Mouse (Mus musculus) forebrain, postnatal 0 days (tissue): ENCODE results near the gene Eif4g3. TPM values are rescaled to one million over a fixed set of nuclear protein-coding genes. Genes with fewer than 3 reads are reported as not detected.

ENCODE experiments used
- ATAC-seq: fragments of 200-750 bp; cut with Nextera tagmentation; 2 replicates; pipeline ENCODE4 v1.8.0; 2017; ENCODE audit warnings: mild to moderate bottlenecking, moderate library complexity
- DNase-seq: peaks from one replicate; pipeline ENCODE4 v3.0.0-alpha.2; 2015
- H3K27ac ChIP-seq: fragments of 300-500 bp; sonication (generic); 2 replicates; pipeline ENCODE4 v1.5.1; 2014; ENCODE audit warnings: low read depth, mild to moderate bottlenecking, antibody characterized with exemption, low read length, moderate library complexity, mixed read lengths
- H3K27me3 ChIP-seq: fragments of 300-500 bp; sonication (generic); 2 replicates; pipeline ENCODE4 v1.6.1; 2014; ENCODE audit warnings: mild to moderate bottlenecking, low read length, mixed read lengths; ENCODE audit not compliant: insufficient read depth
- H3K36me3 ChIP-seq: fragments of 300-500 bp; sonication (generic); 2 replicates; pipeline ENCODE4 v1.6.1; 2014; ENCODE audit warnings: mild to moderate bottlenecking, moderate library complexity; ENCODE audit not compliant: insufficient read depth
- H3K4me1 ChIP-seq: fragments of 300-500 bp; sonication (generic); 2 replicates; pipeline ENCODE4 v1.6.1; 2014; ENCODE audit warnings: antibody characterized with exemption; ENCODE audit not compliant: insufficient read depth
- H3K4me2 ChIP-seq: fragments of 300-500 bp; sonication (generic); 2 replicates; pipeline ENCODE4 v1.6.1; 2014; ENCODE audit warnings: low read depth, mild to moderate bottlenecking, moderate library complexity
- H3K4me3 ChIP-seq: fragments of 300-500 bp; sonication (generic); 2 replicates; pipeline ENCODE4 v1.5.1; 2014; ENCODE audit warnings: low read depth, low read length, mixed read lengths
- H3K9ac ChIP-seq: fragments of 300-500 bp; sonication (generic); 2 replicates; pipeline ENCODE4 v1.6.1; 2014; ENCODE audit warnings: mild to moderate bottlenecking
- H3K9me3 ChIP-seq: fragments of 300-500 bp; sonication (generic); 2 replicates; pipeline ENCODE4 v1.6.1; 2016; ENCODE audit warnings: low read length
- CTCF ChIP-seq: sonication (generic); IDR thresholded peaks from 2 replicates; pipeline ENCODE4 v1.5.1; 2016; ENCODE audit warnings: antibody characterized with exemption, control low read depth, low read depth
- WGBS: fragments of 180-500 bp; shearing (Covaris S2); extraction: QIAGEN DNeasy Blood & Tissue Kit; methylation state at CpG from one replicate; pipeline ENCODE4 v1.1.7; 2014; 5-methylcytosine and 5-hydroxymethylcytosine counted together
- polyA plus RNA-seq: library from polyadenylated mRNA; unstranded; fragments of >200 nt; fragmentation: Nextera tagmentation; extraction: Ambion mirVana; gene quantifications from 2 replicates; pipeline ENCODE4 v1.2.1, GENCODE M21; 2015
- total RNA-seq: library from RNA; depleted of rRNA; stranded (reverse); fragments of >200 nt; gene quantifications from 2 replicates; pipeline ENCODE4 v1.2.3, GENCODE M21; 2014

The Eif4g3 gene
- total and polyA plus RNA-seq, 2 experiments from 2014 or later, result 38.4 to 67.0 TPM

GRCm38 (mm10) chr4:138079234-138079633, 86.4 kb downstream of the Eif4g3 start:
- no peak for DNase-seq
- H3K27me3 ChIP-seq, result no peaks in the 10 kb centered on the region
- WGBS, result 98% methylated on average over 5 of the region's 5 CpGs
- no peaks in the 10 kb centered on the region for H3K9me3 ChIP-seq
- no peak overlapping the region for H3K4me3 ChIP-seq
- peaks cover 6% of the 10 kb centered on the region; the same call in 1 of the 2 replicates for H3K36me3 ChIP-seq
- H3K4me1 ChIP-seq, result peaks cover 6% of the 10 kb centered on the region; the same call in 1 of the 2 replicates
- ATAC-seq, result no peak
- no peak for TF ChIP-seq CTCF
- no peak overlapping the region for H3K4me2 ChIP-seq
- H3K9ac ChIP-seq, result no peak overlapping the region
- no peak overlapping the region for H3K27ac ChIP-seq

GRCm38 (mm10) chr4:138082466-138082865, 89.6 kb downstream of the Eif4g3 start:
- Histone ChIP-seq H3K9ac (no peak overlapping the region), H3K27ac (no peak overlapping the region), H3K27me3 (no peaks in the 10 kb centered on the region), H3K9me3 (no peaks in the 10 kb centered on the region), H3K36me3 (peaks cover 6% of the 10 kb centered on the region), H3K4me1 (peaks cover 16% of the 10 kb centered on the region), H3K4me3 (no peak overlapping the region), H3K4me2 (no peak overlapping the region)
- WGBS, result 71% methylated on average over 8 of the region's 8 CpGs
- ATAC-seq, result no peak
- no peak for DNase-seq
- TF ChIP-seq CTCF, result no peak

- no peak overlapping the region; the same call in 1 of the 2 replicates for H3K27ac ChIP-seq
- peak; percentile 18 for DNase-seq
These were observed 91.3 kb downstream of the Eif4g3 start for GRCm38 (mm10) chr4:138084103-138084502.

DNA sequence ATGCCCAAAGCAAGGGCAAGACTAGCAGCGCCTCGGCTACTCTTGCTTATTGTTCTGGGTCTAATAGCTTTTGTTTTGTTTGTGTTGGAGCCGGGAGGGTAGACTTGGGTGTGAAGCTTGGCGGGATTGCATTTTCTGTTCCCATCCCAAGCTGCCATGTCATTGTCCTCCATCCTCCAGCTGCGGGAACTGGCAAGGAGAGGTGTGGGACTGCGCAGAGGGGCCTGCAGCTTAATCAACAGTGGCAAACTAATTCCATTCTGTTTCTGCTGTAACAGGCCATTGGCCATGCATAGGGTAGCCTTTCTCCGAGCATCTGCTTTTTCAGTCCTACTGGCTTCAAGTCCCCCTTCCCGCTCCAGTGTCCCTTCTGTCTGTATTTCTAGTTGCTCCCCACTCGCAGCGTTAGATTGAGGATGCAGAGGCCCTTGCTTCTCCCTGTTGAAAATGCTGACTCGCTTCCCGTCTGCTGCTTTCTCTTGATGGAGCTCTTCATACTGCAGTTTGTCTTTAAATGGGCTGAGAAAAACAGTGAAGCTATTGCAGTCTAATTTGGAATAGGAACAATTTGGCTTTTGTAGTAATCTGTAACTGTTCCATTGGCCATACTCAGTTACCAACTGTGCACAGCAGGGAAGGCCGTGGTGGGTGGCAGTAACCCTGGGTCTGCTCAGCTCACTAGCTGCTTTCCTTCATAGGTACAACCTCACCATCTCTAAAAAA, 92.2 kb downstream of the Eif4g3 start:
- H3K9ac ChIP-seq, result no peak overlapping the region
- peaks cover 4% of the 10 kb centered on the region for H3K36me3 ChIP-seq
- peaks cover 16% of the 10 kb centered on the region for H3K4me1 ChIP-seq
- H3K27me3 ChIP-seq, result no peaks in the 10 kb centered on the region
- peak overlapping the region; percentile 70 for H3K27ac ChIP-seq
- DNase-seq (peak; percentile 30), ATAC-seq (peak; percentile 73)
- no peak overlapping the region for H3K4me3 ChIP-seq
- WGBS, result 36% methylated on average over 13 of the region's 13 CpGs
- no peak overlapping the region for H3K4me2 ChIP-seq
- no peak for TF ChIP-seq CTCF
- H3K9me3 ChIP-seq, result no peaks in the 10 kb centered on the region

More at GRCm38 (mm10) chr4:138084103-138084502, 91.3 kb downstream of the Eif4g3 start:
- Histone ChIP-seq H3K4me2 (no peak overlapping the region), H3K36me3 (peaks cover 4% of the 10 kb centered on the region), H3K4me1 (peaks cover 16% of the 10 kb centered on the region), H3K27me3 (no peaks in the 10 kb centered on the region), H3K4me3 (no peak overlapping the region), H3K9me3 (no peaks in the 10 kb centered on the region), H3K9ac (no peak overlapping the region)
- no peak for TF ChIP-seq CTCF
- ATAC-seq, result no peak
- 38% methylated on average over 8 of the region's 8 CpGs for WGBS

- no peaks in the 10 kb centered on the region for H3K9me3 ChIP-seq
- ATAC-seq (no peak), DNase-seq (no peak)
- H3K9ac ChIP-seq, result no peak overlapping the region
- H3K27ac ChIP-seq, result no peak overlapping the region
- H3K27me3 ChIP-seq, result no peaks in the 10 kb centered on the region
- H3K4me1 ChIP-seq, result peaks cover 16% of the 10 kb centered on the region
- H3K36me3 ChIP-seq, result peaks cover 4% of the 10 kb centered on the region
- no peak overlapping the region for H3K4me3 ChIP-seq
- TF ChIP-seq CTCF, result no peak
- H3K4me2 ChIP-seq, result no peak overlapping the region
- WGBS, result 76% methylated on average over 5 of the region's 5 CpGs
These were observed 94.1 kb downstream of the Eif4g3 start for GRCm38 (mm10) chr4:138086949-138087348.

DNA sequence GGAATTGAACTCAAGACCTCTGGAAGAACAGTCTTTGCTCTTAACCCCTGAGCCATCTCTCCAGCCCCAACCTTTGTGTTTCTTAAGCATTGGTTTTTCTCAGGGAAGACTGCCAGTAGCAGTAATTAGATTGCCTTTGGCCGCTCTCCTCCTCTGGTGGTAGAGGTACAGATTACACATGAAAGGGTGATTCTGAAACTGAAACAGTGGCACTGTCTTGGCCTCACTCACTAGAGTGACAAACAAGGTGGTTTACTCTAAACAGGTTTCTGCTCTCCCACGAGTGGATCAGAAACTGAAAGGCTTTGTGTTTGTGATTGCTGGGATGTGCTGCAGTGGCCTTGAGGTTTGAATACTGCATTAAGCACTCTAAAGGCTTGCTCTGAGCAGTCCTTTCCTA, 96.7 kb downstream of the Eif4g3 start:
- ATAC-seq (no peak), DNase-seq (no peak)
- H3K27me3 ChIP-seq, result no peaks in the 10 kb centered on the region
- H3K9ac ChIP-seq, result no peak overlapping the region
- 50% methylated on average over 2 of the region's 2 CpGs for WGBS
- H3K27ac ChIP-seq, result no peak overlapping the region
- peak; percentile 10; the same call in 1 of the 2 replicates for TF ChIP-seq CTCF
- peaks cover 9% of the 10 kb centered on the region; the same call in 1 of the 2 replicates for H3K4me1 ChIP-seq
- H3K4me3 ChIP-seq, result no peak overlapping the region
- H3K36me3 ChIP-seq, result no peaks in the 10 kb centered on the region; the same call in 1 of the 2 replicates
- no peak overlapping the region for H3K4me2 ChIP-seq
- no peaks in the 10 kb centered on the region for H3K9me3 ChIP-seq

DNA sequence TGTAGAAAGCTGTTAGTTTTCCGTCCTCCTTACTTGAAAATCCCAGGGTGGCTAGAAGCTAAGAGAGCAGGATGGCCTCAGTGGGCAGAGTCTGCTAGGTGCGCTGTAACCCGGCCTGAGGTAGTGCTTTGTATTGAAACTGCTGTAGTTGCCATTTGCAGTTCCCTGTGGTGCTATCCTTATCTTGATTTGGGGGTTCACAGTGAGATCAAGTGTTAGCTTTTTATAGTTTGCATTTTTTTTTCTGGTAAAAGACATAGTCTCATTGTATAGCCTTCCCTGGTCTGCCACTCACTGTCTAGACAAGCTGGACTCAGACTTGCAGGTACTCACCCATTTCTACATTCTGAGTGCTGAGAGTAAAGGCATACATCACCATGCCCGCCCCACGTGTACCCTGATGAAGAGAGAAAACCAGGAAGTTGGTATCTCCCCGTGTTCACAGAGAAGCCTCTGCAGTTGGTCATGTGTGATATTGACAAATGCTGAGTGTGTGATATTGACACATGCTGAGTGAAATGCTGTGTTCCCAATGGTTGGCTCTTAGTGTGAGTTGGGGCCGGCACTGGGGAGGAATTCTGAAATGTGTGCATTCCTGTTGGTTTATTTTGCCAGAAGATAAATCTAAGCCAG, 98.9 kb downstream of the Eif4g3 start:
- no peak overlapping the region for H3K4me2 ChIP-seq
- TF ChIP-seq CTCF, result no peak
- 74% methylated on average over 7 of the region's 7 CpGs for WGBS
- H3K27ac ChIP-seq, result no peak overlapping the region
- no peaks in the 10 kb centered on the region for H3K27me3 ChIP-seq
- DNase-seq, result no peak
- H3K9ac ChIP-seq, result no peak overlapping the region
- H3K4me3 ChIP-seq, result no peak overlapping the region
- H3K36me3 ChIP-seq, result peaks cover 5% of the 10 kb centered on the region
- no peaks in the 10 kb centered on the region for H3K9me3 ChIP-seq
- ATAC-seq, result no peak
- H3K4me1 ChIP-seq, result no peaks in the 10 kb centered on the region
